Mouse (Mus musculus) embryo, embryonic 10 days (tissue): Measurements from ENCODE around the gene Elovl3.
"Not testable (repeated sequence)": the region's sequence is repeated elsewhere in the genome, so short reads cannot be mapped to it uniquely, and the experiment has no call there.

ENCODE experiments used
- DNase-seq: peaks from one replicate; pipeline ENCODE4 v3.0.0-alpha.2; 2015; ENCODE audit warnings: low spot score

Gene Elovl3

DNA sequence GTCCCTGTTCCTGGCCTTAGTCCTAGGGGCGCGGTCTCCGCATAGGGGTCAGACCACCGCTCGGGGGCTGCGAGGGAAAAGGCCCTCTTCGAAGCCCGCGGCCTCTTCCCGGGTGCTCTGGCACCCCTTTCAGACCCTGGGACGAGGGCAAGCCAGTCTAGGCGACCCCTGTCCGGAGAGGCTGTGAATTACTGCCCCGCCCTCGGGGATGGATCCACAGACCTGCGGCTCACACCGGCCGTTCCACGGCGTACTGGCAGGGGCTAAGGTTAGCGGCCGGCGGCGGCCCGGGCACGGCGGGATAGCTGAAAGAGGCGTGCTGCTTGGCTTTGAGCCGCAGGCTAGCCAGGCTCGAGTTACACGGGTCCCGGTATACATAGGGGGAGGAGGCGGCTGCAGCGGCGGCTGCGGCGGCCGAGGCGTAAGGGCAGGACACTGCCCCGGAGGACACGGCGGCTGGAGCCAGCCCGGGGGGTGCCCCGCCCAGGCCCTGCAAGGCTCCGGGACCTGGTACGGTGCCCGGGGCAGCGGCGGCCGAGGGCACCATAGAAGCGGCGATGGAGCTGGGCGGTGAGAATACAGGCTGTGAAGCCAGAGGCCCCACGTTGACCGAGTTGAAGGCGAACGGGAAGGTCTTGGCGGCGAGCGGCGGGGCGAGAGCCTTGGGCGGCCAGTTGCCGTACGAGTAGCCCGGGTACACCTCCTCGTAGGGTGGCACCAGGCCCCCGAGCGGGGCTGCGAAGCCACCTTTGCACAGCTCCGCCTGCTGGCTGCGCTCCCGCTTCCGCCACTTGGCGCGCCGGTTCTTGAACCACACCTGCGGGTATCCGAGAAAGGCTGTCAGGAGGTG lies 4.3 kb downstream of the Elovl3 start:
- peak; percentile 71 for DNase-seq

DNA sequence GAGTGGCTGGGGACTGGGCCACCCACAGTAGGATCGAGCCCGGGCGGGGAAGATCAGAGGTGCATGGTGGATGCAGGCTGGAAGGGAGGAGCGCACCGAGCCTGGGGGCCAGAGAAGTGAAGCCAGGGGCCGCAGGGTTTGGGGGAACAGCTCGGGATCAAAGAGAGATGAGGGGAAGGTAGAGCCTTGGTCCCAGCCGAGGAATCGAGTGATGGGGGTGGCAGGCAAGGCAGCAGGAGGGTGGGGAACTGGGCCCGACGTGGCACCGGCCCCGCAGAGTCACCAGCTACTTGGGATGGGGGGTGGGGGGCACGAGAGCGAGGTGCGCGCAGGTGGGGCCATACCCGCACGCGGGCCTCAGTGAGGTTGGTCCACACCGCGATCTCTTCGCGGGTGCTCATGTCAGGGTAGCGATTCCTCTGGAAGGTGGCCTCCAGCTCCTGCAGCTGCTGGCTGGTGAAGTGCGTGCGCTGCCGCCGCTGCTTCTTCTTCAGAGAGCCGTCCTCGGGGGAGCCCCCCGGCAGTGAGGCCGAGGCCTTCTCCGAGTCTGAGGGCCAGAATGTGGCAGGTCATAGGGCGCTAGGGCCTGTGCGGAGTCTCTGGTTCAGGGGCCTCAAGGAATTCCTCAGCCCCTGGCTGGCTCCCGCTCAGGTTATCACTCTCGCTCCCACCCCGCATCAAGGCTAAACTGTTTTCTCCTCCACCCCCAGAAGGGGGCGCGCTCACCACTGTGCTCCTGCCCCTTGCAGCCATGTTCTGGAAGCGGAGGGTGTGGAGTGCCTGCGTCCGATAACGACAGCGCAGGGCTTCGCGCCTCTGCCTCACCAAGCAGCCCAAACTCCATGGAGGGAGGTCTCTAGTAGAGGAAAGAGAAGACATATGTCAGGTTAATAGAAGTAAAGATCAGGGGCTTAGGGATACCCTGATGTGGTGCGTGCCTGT lies 5.2 kb downstream of the Elovl3 start:
- DNase-seq = peak; percentile 82

GRCm38 (mm10) chr19:46140324-46140723 lies 8.6 kb downstream of the Elovl3 start:
- no peak for DNase-seq

DNA sequence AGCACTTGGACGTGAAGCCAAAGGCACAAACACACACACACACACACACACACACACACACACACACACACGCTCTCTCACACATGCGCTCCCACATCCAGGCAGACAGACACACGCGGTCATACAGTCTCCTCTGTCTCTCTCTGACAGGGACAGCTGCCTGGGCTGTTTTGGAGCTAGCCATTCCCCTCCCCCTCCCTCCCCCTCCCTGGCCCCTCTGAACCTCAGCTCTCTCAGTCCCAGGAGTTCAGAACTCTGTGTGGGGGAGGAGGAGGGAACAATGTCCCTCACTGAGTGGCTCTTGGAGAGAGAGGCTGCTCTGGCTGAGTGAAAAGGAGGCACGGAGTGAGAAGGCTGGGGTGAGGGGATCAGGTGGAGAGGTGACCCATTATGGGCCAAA lies 9.4 kb downstream of the Elovl3 start:
- DNase-seq = peak; percentile 49

DNA sequence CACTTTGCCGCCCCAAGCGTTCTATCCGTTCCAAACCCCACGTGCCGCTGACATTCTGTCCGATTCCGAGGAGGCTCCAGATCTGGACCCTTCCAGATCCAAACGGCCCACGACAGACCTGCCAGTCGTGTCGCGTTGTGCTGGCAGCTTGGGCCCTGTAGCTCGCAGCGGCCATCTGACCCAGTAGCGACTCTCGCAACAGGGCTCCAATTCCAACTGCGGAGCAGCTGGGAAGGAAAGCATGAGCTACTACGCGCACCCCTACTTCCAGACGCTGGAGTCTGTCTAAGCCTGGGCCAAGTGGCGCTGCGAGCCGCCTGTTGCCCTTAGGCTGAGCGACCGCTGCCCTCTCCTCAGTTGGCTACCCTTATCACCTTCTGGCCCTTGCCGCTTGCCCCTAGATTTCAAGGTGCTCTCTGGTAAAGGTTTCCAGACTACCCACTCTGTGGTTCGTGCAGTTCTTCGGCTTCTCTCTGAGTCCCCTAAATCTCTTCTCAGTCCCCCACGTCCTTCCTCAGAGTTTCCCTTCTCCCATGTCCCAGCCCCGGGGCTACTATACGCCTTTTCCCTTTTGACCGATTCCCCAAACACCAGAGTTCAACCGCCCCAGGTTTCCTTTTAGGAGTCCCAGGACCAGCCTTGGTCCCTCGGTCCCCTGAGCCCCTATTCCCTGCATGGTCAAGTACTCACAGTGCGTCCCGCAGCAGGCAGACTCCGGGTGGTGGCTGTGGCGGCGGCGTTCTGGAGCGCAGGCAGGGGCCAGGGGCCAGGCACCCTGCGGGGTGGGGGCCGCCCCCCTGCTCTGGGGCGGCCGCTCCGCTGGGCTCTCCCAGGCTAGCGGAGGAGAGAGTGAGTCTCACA lies 16.0 kb downstream of the Elovl3 start, which contains the start of gene Pitx3:
Pitx3 (minus strand) TSS at position 816 of the 861 bp plus-strand sequence.
- peak; percentile 55 for DNase-seq

GRCm38 (mm10) chr19:46148372-46148760 lies 16.7 kb downstream of the Elovl3 start:
- peak; percentile 95 for DNase-seq

DNA sequence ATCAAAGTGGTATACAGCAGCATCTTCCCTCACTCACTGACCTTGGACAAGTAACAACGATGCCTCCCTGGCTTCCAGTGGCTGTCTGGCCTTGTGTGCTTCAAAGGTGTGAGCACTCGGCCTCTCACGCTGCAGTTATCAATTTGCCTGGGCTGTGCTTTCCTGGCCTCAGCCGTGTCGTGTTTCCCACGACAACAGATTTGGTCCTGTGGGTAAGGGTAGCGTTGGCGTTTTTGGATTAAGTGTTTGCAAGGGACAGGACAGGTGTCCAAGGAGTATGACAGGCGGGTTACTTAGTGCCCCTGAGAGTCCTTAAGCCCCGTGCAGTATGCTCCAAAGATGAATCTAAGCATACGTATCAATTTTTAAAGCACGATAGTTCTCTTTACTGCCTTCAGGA lies 17.4 kb downstream of the Elovl3 start:
- no peak for DNase-seq

- peak; percentile 98 for DNase-seq
Measured at GRCm38 (mm10) chr19:46152127-46152803, 20.6 kb downstream of the Elovl3 start, which contains the start of gene Gbf1. Gene Gbf1, plus strand, starts transcription at chr19:46152509.

DNA sequence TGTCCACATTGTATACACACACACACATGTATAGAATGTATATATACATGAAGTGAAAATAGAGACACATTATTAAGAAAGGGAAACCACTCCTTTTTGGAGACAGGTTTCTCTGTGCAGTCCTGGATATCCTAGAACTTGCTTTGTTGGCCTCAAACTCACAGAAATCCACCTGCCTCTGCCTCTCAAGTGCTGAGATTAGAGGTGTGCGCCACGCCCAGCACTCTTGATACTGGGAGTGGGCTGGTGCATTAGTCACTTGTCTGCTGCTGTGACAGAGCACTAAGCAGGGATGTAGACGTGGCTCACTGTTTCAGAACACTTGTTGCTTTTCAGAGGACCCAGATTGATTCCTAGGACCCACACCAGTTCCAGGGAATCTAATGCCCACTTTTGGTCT lies 34.3 kb downstream of the Elovl3 start:
- no peak for DNase-seq

DNA sequence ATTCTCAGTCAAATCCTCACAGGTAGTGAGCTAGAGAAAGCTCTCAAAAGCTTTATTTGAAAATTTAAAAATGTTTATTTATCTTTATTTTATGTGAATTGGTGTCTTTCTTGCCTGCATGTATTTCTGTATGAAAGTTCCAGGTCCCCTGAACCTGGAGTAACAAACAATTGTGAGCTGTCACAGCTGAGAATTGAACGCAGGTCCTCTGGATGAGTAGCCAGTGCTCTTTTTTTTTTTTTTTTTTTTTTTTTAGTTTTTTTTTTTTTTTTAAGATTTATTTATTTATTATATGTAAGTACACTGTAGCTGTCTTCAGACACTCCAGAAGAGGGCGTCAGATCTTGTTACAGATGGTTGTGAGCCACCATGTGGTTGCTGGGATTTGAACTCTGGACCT lies 35.5 kb downstream of the Elovl3 start:
- DNase-seq = not testable (repeated sequence)

DNA sequence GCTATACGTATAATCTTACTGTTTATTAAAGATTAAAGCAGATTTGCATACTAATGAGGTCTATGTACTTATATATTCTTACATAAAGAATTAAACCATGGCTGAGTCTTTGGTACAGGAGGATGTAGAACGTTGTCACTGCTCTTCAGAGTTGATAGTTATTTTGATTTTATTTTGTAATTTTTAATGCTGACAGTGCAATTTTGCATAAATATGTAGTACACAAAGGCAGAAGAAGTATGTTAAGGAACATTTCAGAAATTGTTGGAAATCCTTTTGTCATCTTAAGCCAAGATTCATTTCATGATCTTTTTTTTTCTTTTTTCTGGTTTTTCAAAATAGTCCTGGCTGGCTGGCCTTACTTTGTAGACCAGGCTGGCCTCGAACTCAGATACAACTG lies 37.7 kb downstream of the Elovl3 start:
- no peak for DNase-seq

DNA sequence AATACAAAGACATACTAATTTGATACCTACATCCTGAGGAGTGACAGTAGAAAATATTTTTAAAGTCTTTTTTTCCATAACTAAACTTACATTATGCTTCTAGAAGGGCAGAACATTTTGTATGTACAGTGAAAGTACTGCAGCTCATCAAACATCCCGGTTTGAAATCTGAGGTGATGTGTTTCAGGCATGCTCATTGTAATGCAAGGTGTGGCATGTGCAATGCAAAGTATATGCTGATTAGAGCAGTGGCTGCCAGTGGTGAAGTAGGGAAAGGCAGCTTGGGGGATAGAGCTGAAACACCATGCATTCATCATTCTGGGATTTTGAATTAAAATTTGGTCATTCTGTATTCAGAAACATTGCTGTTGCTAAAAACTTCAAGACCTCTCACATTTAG lies 38.2 kb downstream of the Elovl3 start:
- no peak for DNase-seq

GRCm38 (mm10) chr19:46172541-46172940 lies 40.8 kb downstream of the Elovl3 start:
- DNase-seq = no peak

- DNase-seq = no peak
Measured at GRCm38 (mm10) chr19:46175173-46175572, 43.5 kb downstream of the Elovl3 start.

DNA sequence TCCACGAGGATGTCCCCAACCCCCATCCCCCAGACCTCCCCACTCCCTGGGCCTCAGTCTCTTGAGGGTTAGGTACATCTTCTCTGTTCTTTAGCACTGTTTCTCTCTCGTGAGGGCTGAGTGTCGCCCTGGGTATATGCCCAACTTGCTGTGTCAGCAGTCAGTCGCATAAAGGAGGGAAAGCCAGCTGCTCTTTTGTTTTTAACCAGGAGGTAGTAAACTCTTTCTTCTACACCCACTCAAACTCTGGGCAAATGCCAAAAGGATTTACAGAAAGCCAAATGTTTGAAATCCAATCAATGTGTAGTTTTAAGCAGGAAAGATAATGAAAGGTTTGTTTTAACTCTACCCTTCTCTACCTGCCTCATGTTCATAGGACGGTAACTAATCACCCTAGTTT lies 45.3 kb downstream of the Elovl3 start:
- no peak for DNase-seq

DNA sequence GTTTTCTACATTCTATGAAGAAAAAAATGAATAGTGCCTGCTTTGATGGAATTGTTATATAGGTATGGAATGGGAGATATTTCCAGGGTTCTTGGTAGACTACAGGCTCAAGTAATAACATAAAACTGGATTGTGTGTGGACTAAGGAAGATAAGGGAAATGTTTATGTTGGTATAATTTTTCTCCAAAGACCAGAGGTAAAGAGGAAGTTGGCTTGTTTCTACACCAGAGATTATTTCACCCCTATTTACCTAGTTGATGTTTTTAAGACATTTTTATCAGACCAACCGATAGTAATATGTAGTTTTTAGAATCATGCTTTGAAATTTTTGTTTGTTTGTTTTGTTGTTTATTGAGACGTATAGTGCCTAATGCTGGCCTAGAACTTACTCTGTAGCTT lies 48.6 kb downstream of the Elovl3 start:
- no peak for DNase-seq

DNA sequence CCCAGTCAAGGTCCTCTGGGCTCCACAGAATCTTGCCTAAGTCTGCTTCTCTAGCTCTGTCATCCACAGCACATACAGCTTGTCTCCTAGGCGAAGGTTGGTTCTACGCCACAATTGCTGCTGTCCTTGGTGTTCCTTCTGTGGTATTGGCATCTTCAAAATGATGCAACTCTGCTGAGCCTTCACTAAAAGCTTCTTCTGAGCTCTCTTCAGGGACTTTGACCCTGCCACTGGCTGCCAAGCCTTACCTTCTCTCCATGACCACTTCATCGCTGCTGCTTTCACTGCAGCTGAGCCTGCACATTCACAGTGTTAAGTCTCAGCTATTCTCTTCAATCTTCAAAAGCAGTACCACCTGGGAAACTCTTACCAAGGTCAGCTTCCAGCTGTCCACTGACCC lies 50.5 kb downstream of the Elovl3 start:
- no peak for DNase-seq
